Mouse (Mus musculus) megakaryocyte-erythroid progenitor cell, adult 5 weeks (primary cell): ENCODE measurements around the gene Josd1. TPM values are rescaled to one million over a fixed set of nuclear protein-coding genes. Genes with fewer than 3 reads are reported as not detected.

Source experiments
- polyA plus RNA-seq: library from polyadenylated mRNA; stranded (reverse); fragments of >175 nt; gene quantifications from 2 replicates; pipeline ENCODE4 v1.2.3, GENCODE M21; 2012

The Josd1 gene
- 18.6 and 18.7 TPM in 2 replicates for polyA plus RNA-seq

GRCm38 (mm10) chr15:79687646-79688267 is at the start of gene Josd1:
TSS of gene Josd1 (minus strand) at chr15:79687919.

GRCm38 (mm10) chr15:79690426-79691022 is 2.8 kb upstream of the Josd1 start, which contains the start of gene Gtpbp1:
TSS of gene Gtpbp1 (plus strand) at chr15:79690845.

GRCm38 (mm10) chr15:79670249-79670971 is 17.3 kb downstream of the Josd1 start, which contains the start of gene Tomm22:
TSS of gene Tomm22 (plus strand) at chr15:79670861.

GRCm38 (mm10) chr15:79658531-79659375 is 29.0 kb downstream of the Josd1 start, which contains the start of the genes Fam227a and Cby1:
TSS of gene Fam227a (minus strand) at chr15:79658956.
TSS of gene Cby1 (plus strand) at chr15:79659199.

Other genes with a start within 250 kb of the Josd1 start
- 104 and 129 TPM in 2 replicates for gene Csnk1e, start 232.4 kb downstream of the Josd1 start, polyA plus RNA-seq
- gene Kcnj4, start 182.7 kb downstream of the Josd1 start, polyA plus RNA-seq = not detected in 2 replicates
- gene Kdelr3, start 171.5 kb downstream of the Josd1 start, polyA plus RNA-seq = 0.09 and 0.10 TPM in 2 replicates
- 52.5 and 61.6 TPM in 2 replicates for gene Ddx17, start 141.2 kb downstream of the Josd1 start, polyA plus RNA-seq
- gene Dmc1, start 82.8 kb downstream of the Josd1 start, polyA plus RNA-seq = 0.32 and 0.35 TPM in 2 replicates
- gene Fam227a, start 29.0 kb downstream of the Josd1 start, polyA plus RNA-seq = 0.09 and 0.74 TPM in 2 replicates
- 86.1 and 92.5 TPM in 2 replicates for gene Cby1, start 28.7 kb downstream of the Josd1 start, polyA plus RNA-seq
- 117 and 125 TPM in 2 replicates for gene Tomm22, start 17.1 kb downstream of the Josd1 start, polyA plus RNA-seq
- gene Gtpbp1, start 2.9 kb upstream of the Josd1 start, polyA plus RNA-seq = 103 and 127 TPM in 2 replicates
- gene Sun2, start 54.6 kb upstream of the Josd1 start, polyA plus RNA-seq = 376 and 440 TPM in 2 replicates
- gene Dnal4, start 89.9 kb upstream of the Josd1 start, polyA plus RNA-seq = 37.5 and 46.8 TPM in 2 replicates
- gene Nptxr, start 116.8 kb upstream of the Josd1 start, polyA plus RNA-seq = 1.1 and 1.4 TPM in 2 replicates
- gene Npcd, start 146.3 kb upstream of the Josd1 start, polyA plus RNA-seq = 0.50 and 0.81 TPM in 2 replicates
- gene Cbx6, start 146.8 kb upstream of the Josd1 start, polyA plus RNA-seq = 50.6 and 54.9 TPM in 2 replicates
- gene Apobec3, start 203.7 kb upstream of the Josd1 start, polyA plus RNA-seq = 13.1 and 15.8 TPM in 2 replicates